Mouse (Mus musculus): ENCODE data around the gene Rffl.
A peak's percentile ranks its signal among the peaks of the same experiment; 100 is the strongest.
"Not testable (repeated sequence)": the region's sequence is repeated elsewhere in the genome, so short reads cannot be mapped to it uniquely, and the experiment has no call there.

Gene Rffl

GRCm38 (mm10) chr11:82844771-82845414 is 26.1 kb downstream of the Rffl start:
- no peak for DNase-seq

GRCm38 (mm10) chr11:82838511-82838910 is 32.5 kb downstream of the Rffl start:
- DNase-seq = no peak

GRCm38 (mm10) chr11:82837848-82838247 is 33.2 kb downstream of the Rffl start:
- DNase-seq = no peak

- no peak for DNase-seq
These were observed 33.8 kb downstream of the Rffl start for GRCm38 (mm10) chr11:82837192-82837591.

- DNase-seq = no peak
These were observed 35.2 kb downstream of the Rffl start for GRCm38 (mm10) chr11:82835616-82836432.

- DNase-seq = not testable (repeated sequence)
These were observed 36.7 kb downstream of the Rffl start for GRCm38 (mm10) chr11:82834359-82834758.

- DNase-seq = no peak
These were observed 37.1 kb downstream of the Rffl start for GRCm38 (mm10) chr11:82833929-82834328.

GRCm38 (mm10) chr11:82832402-82832801 is 38.6 kb downstream of the Rffl start:
- DNase-seq = not testable (repeated sequence)

- DNase-seq = no peak
These were observed 39.8 kb downstream of the Rffl start for GRCm38 (mm10) chr11:82831008-82831893.

GRCm38 (mm10) chr11:82826818-82827217 is 44.2 kb downstream of the Rffl start:
- DNase-seq = no peak

GRCm38 (mm10) chr11:82820788-82821456 is 50.1 kb downstream of the Rffl start:
- no peak for DNase-seq

GRCm38 (mm10) chr11:82819350-82819749 is 51.7 kb downstream of the Rffl start:
- DNase-seq = peak in 1 of 2 experiments; percentile 36

GRCm38 (mm10) chr11:82808485-82808884 is 62.5 kb downstream of the Rffl start:
- DNase-seq = no peak

- DNase-seq = no peak
These were observed 63.6 kb downstream of the Rffl start for GRCm38 (mm10) chr11:82807370-82807769.

GRCm38 (mm10) chr11:82806656-82807055 is 64.4 kb downstream of the Rffl start:
- no peak for DNase-seq

GRCm38 (mm10) chr11:82783453-82783852 is 87.6 kb downstream of the Rffl start:
- no peak for DNase-seq

- DNase-seq = no peak
These were observed 88.8 kb downstream of the Rffl start for GRCm38 (mm10) chr11:82782197-82782596.

GRCm38 (mm10) chr11:82780983-82781903 is 89.8 kb downstream of the Rffl start, which contains the start of gene Lig3:
TSS of gene Lig3 (plus strand) at chr11:82781108.
- DNase-seq = peak; percentile 88 to 94

GRCm38 (mm10) chr11:82780134-82780533 is 90.9 kb downstream of the Rffl start:
- DNase-seq = no peak

GRCm38 (mm10) chr11:82764438-82764924 is 106.5 kb downstream of the Rffl start:
- no peak for DNase-seq

Data from spleen, adult 18-20 months (tissue).